16 mouse cellular contexts compared by ENCODE assay signal in genomic region chr5:143031193-143031592, GRCm38 (mm10).
DNase-seq lines count a peak whose midpoint lies in the region; ATAC-seq and TF ChIP-seq lines count a peak whose summit lies in the region.
"Had no signal": no experiment of that assay in that cellular context is flagged by ENCODE, and none has a peak within 500 bp of the region (broad histone marks: within the 10 kb centered on the region; RNA-seq: fewer than 3 reads in every experiment).

No protein-coding gene starts in this region.

- H3K27ac ChIP-seq in heart, postnatal 0 days (ENCODE audit: low read depth), result peak overlapping the region; percentile 47
- peak overlapping the region; percentile 71; the same call in 1 of the 2 replicates for H3K27ac ChIP-seq in lung, embryonic 14.5 days (ENCODE audit: low read depth)
- H3K27ac ChIP-seq in neural tube, embryonic 13.5 days (replicated peaks), result peak overlapping the region; percentile 52
- H3K27ac ChIP-seq: embryonic facial prominence, embryonic 13.5 days had no signal

- no peak for TF ChIP-seq CTCF in heart, postnatal 0 days (IDR thresholded peaks at IDR 0.05; ENCODE audit: low read depth)
- TF ChIP-seq CTCF in lung, embryonic 14.5 days (IDR thresholded peaks at IDR 0.05; ENCODE audit: low read depth), result no peak
- no peak for TF ChIP-seq CTCF in lung, adult 2 months (IDR thresholded peaks at IDR 0.05; ENCODE audit: insufficient read depth, low read length)

- WGBS in heart, postnatal 0 days, result 78% methylated on average over 4 of the region's 4 CpGs
- 23% methylated on average over 4 of the region's 4 CpGs for WGBS in lung, embryonic 14.5 days
- 32% methylated on average over 4 of the region's 4 CpGs for WGBS in lung, adult 2 months
- WGBS in neural tube, embryonic 13.5 days, result 8% methylated on average over 4 of the region's 4 CpGs

- no peak for TF ChIP-seq EP300 in heart, postnatal 0 days (IDR thresholded peaks at IDR 0.05; ENCODE audit: low read depth)

- no peak overlapping the region for H3K4me3 ChIP-seq in heart, postnatal 0 days (ENCODE audit: low read depth, low read length)
- no peak overlapping the region for H3K4me3 ChIP-seq in lung, embryonic 14.5 days (ENCODE audit: low read depth, low read length)
- no peak overlapping the region for H3K4me3 ChIP-seq in lung, adult 2 months (replicated peaks; ENCODE audit: extremely low read depth, low read depth, low read length)
- no peak overlapping the region for H3K4me3 ChIP-seq in neural tube, embryonic 13.5 days
- H3K4me3 ChIP-seq: embryonic facial prominence, embryonic 13.5 days had no signal

- H3K4me1 ChIP-seq in heart, postnatal 0 days (ENCODE audit: control insufficient read depth, insufficient read depth), result peaks cover 11% of the 10 kb centered on the region; the same call in 1 of the 2 replicates
- H3K4me1 ChIP-seq in lung, embryonic 14.5 days (ENCODE audit: insufficient read depth), result no peaks in the 10 kb centered on the region
- peaks cover 4% of the 10 kb centered on the region; the same call in 1 of the 2 replicates for H3K4me1 ChIP-seq in lung, adult 2 months (ENCODE audit: control insufficient read depth, insufficient read depth, low read length)
- peaks cover 20% of the 10 kb centered on the region for H3K4me1 ChIP-seq in neural tube, embryonic 13.5 days (replicated peaks)

- no peaks in the 10 kb centered on the region for H3K9me3 ChIP-seq in heart, postnatal 0 days (replicated peaks; ENCODE audit: control insufficient read depth, low read length)
- no peaks in the 10 kb centered on the region for H3K9me3 ChIP-seq in lung, embryonic 14.5 days (ENCODE audit: low read depth, low read length)
- H3K9me3 ChIP-seq in neural tube, embryonic 13.5 days, result no peaks in the 10 kb centered on the region
- H3K9me3 ChIP-seq: embryonic facial prominence, embryonic 13.5 days had no signal

- H3K27me3 ChIP-seq in heart, postnatal 0 days (ENCODE audit: control insufficient read depth, insufficient read depth, low read length), result no peaks in the 10 kb centered on the region
- no peaks in the 10 kb centered on the region for H3K27me3 ChIP-seq in lung, embryonic 14.5 days (ENCODE audit: insufficient read depth, low read length)
- H3K27me3 ChIP-seq in neural tube, embryonic 13.5 days, result no peaks in the 10 kb centered on the region
- H3K27me3 ChIP-seq: CH12.LX; embryonic facial prominence, embryonic 13.5 days; Patski had no signal

- no peak for DNase-seq in heart, postnatal 0 days (ENCODE audit: low spot score)
- DNase-seq in heart, adult 9 months (ENCODE audit: low spot score in 2 of 2), result no peak
- peak; percentile 71 for DNase-seq in lung, embryonic 14.5 days
- no peak for DNase-seq in lung, adult 2 months
- peak; percentile 21 for DNase-seq in forelimb bud, embryonic 11.5 days (ENCODE audit: low read depth, low spot score)
- DNase-seq in frontal cortex, postnatal 10 days (ENCODE audit: low spot score in 2 of 2), result no peak
- DNase-seq: adrenal gland, adult 2 months; cerebellum, postnatal 25 days; right cerebral cortex, postnatal 25 days; thymus, postnatal 25 days had no signal

- no peak for TF ChIP-seq POLR2A in lung, adult 2 months (IDR thresholded peaks at IDR 0.05; ENCODE audit: borderline replicate concordance, extremely low read depth, low read depth, low read length)

- H3K4me2 ChIP-seq in heart, postnatal 0 days (ENCODE audit: low read depth, low read length), result no peak overlapping the region
- no peak overlapping the region for H3K4me2 ChIP-seq in lung, embryonic 14.5 days
- H3K4me2 ChIP-seq in neural tube, embryonic 13.5 days, result no peak overlapping the region
- H3K4me2 ChIP-seq: embryonic facial prominence, embryonic 13.5 days had no signal

- H3K36me3 ChIP-seq in heart, postnatal 0 days (replicated peaks; ENCODE audit: control insufficient read depth, insufficient read depth, low read length), result peaks cover 20% of the 10 kb centered on the region
- H3K36me3 ChIP-seq in lung, embryonic 14.5 days (ENCODE audit: insufficient read depth), result peaks cover 17% of the 10 kb centered on the region
- peaks cover 23% of the 10 kb centered on the region for H3K36me3 ChIP-seq in neural tube, embryonic 13.5 days

- H3K9ac ChIP-seq in heart, postnatal 0 days (replicated peaks; ENCODE audit: low read depth, low read length), result no peak overlapping the region
- no peak overlapping the region for H3K9ac ChIP-seq in lung, embryonic 14.5 days
- no peak overlapping the region for H3K9ac ChIP-seq in neural tube, embryonic 13.5 days
- H3K9ac ChIP-seq: embryonic facial prominence, embryonic 13.5 days had no signal

- no peak for ATAC-seq in heart, postnatal 0 days (ENCODE audit: insufficient read depth, low read depth)
- ATAC-seq in lung, embryonic 14.5 days (ENCODE audit: insufficient read depth), result peak; percentile 31; the same call in 1 of the 2 replicates
- no peak; the same call in 1 of the 2 replicates for ATAC-seq in neural tube, embryonic 13.5 days (ENCODE audit: low read depth)
- ATAC-seq: forebrain, embryonic 14.5 days; hindbrain, embryonic 16.5 days; Patski had no signal

Comparison
In these comparisons a context has a peak if more than half of its experiments do, and no peak if none do; other contexts are left out.
1. DNase-seq: peak in lung, embryonic 14.5 days (single experiment) and forelimb bud, embryonic 11.5 days (single experiment); none in heart, postnatal 0 days (single experiment), heart, adult 9 months (0 of 2), lung, adult 2 months (single experiment) and frontal cortex, postnatal 10 days (0 of 2).
2. Peak in every context shown above with its lines, with median percentiles within 50 percentile points of each other: H3K27ac ChIP-seq.